Mouse (Mus musculus): Measurements from ENCODE around the gene Ggnbp2. TPM values are rescaled to one million over a fixed set of nuclear protein-coding genes. Genes with fewer than 3 reads are reported as not detected.
A peak's percentile ranks its signal among the peaks of the same experiment; 100 is the strongest.

The Ggnbp2 gene
- polyA plus RNA-seq, 1 experiment from 2014 or later = 71.4 TPM

GRCm38 (mm10) chr11:84818961-84819692 lies 51.5 kb downstream of the Ggnbp2 start, which contains the start of gene Mrm1:
TSS of gene Mrm1 (minus strand) at chr11:84819515.
- Histone ChIP-seq H3K4me1 (replicated peaks; ENCODE audit: control insufficient read depth, insufficient read depth, low read length) (peaks cover 8% of the 10 kb centered on the region; the same call in 1 of the 2 replicates), H3K4me2 (ENCODE audit: low read length) (peak within 1 kb of the TSS; percentile 93), H3K9ac (replicated peaks; ENCODE audit: low read depth, low read length) (peak within 1 kb of the TSS; percentile 73), H3K9me3 (ENCODE audit: control insufficient read depth, low read length) (no peaks in the 10 kb centered on the region), H3K4me3 (replicated peaks; ENCODE audit: low read length) (peak within 1 kb of the TSS; percentile 76), H3K36me3 (ENCODE audit: control insufficient read depth, insufficient read depth) (no peaks in the 10 kb centered on the region), H3K27me3 (replicated peaks; ENCODE audit: control insufficient read depth, insufficient read depth, low read length) (no peaks in the 10 kb centered on the region), H3K27ac (ENCODE audit: low read length) (peak within 1 kb of the TSS; percentile 46; the same call in 1 of the 2 replicates)
- ATAC-seq = peak; percentile 86
- WGBS = under 1% methylated on average over 55 of the region's 55 CpGs

- peak; percentile 60 for ATAC-seq
- Histone ChIP-seq H3K4me3 (replicated peaks; ENCODE audit: low read length) (peak overlapping the region; percentile 76), H3K4me2 (ENCODE audit: low read length) (peak overlapping the region; percentile 93), H3K27me3 (replicated peaks; ENCODE audit: control insufficient read depth, insufficient read depth, low read length) (no peaks in the 10 kb centered on the region), H3K36me3 (ENCODE audit: control insufficient read depth, insufficient read depth) (no peaks in the 10 kb centered on the region), H3K9me3 (ENCODE audit: control insufficient read depth, low read length) (no peaks in the 10 kb centered on the region), H3K4me1 (replicated peaks; ENCODE audit: control insufficient read depth, insufficient read depth, low read length) (peaks cover 8% of the 10 kb centered on the region; the same call in 1 of the 2 replicates), H3K9ac (replicated peaks; ENCODE audit: low read depth, low read length) (peak overlapping the region; percentile 73), H3K27ac (ENCODE audit: low read length) (peak overlapping the region; percentile 46; the same call in 1 of the 2 replicates)
- under 1% methylated on average over 39 of the region's 39 CpGs for WGBS
Observed at GRCm38 (mm10) chr11:84818085-84818960, 52.3 kb downstream of the Ggnbp2 start.

- Histone ChIP-seq H3K4me2 (ENCODE audit: low read length) (no peak overlapping the region), H3K27me3 (replicated peaks; ENCODE audit: control insufficient read depth, insufficient read depth, low read length) (no peaks in the 10 kb centered on the region), H3K9ac (replicated peaks; ENCODE audit: low read depth, low read length) (no peak overlapping the region), H3K27ac (ENCODE audit: low read length) (no peak overlapping the region), H3K36me3 (ENCODE audit: control insufficient read depth, insufficient read depth) (no peaks in the 10 kb centered on the region), H3K9me3 (ENCODE audit: control insufficient read depth, low read length) (no peaks in the 10 kb centered on the region), H3K4me3 (replicated peaks; ENCODE audit: low read length) (no peak overlapping the region), H3K4me1 (replicated peaks; ENCODE audit: control insufficient read depth, insufficient read depth, low read length) (peaks cover 8% of the 10 kb centered on the region; the same call in 1 of the 2 replicates)
- 82% methylated on average over 6 of the region's 6 CpGs for WGBS
- no peak for ATAC-seq
Observed at GRCm38 (mm10) chr11:84817362-84817761, 53.3 kb downstream of the Ggnbp2 start.

GRCm38 (mm10) chr11:84813724-84814510 lies 56.7 kb downstream of the Ggnbp2 start:
- Histone ChIP-seq H3K36me3 (ENCODE audit: control insufficient read depth, insufficient read depth) (no peaks in the 10 kb centered on the region), H3K9me3 (ENCODE audit: control insufficient read depth, low read length) (no peaks in the 10 kb centered on the region), H3K27me3 (replicated peaks; ENCODE audit: control insufficient read depth, insufficient read depth, low read length) (no peaks in the 10 kb centered on the region), H3K9ac (replicated peaks; ENCODE audit: low read depth, low read length) (no peak overlapping the region), H3K27ac (ENCODE audit: low read length) (no peak overlapping the region), H3K4me2 (ENCODE audit: low read length) (no peak overlapping the region), H3K4me1 (replicated peaks; ENCODE audit: control insufficient read depth, insufficient read depth, low read length) (0 out of 2 replicates have a peak, but pooled peaks cover 4% of the 10 kb centered on the region), H3K4me3 (replicated peaks; ENCODE audit: low read length) (no peak overlapping the region)
- 56% methylated on average over 13 of the region's 13 CpGs for WGBS
- peak; percentile 25; the same call in 1 of the 2 replicates for ATAC-seq

- no peak for ATAC-seq
- Histone ChIP-seq H3K36me3 (ENCODE audit: control insufficient read depth, insufficient read depth) (no peaks in the 10 kb centered on the region), H3K4me1 (replicated peaks; ENCODE audit: control insufficient read depth, insufficient read depth, low read length) (no peaks in the 10 kb centered on the region), H3K4me3 (replicated peaks; ENCODE audit: low read length) (no peak overlapping the region), H3K27me3 (replicated peaks; ENCODE audit: control insufficient read depth, insufficient read depth, low read length) (no peaks in the 10 kb centered on the region), H3K9me3 (ENCODE audit: control insufficient read depth, low read length) (no peaks in the 10 kb centered on the region), H3K4me2 (ENCODE audit: low read length) (no peak overlapping the region), H3K9ac (replicated peaks; ENCODE audit: low read depth, low read length) (no peak overlapping the region), H3K27ac (ENCODE audit: low read length) (no peak overlapping the region)
- 92% methylated on average over 4 of the region's 4 CpGs for WGBS
Observed at GRCm38 (mm10) chr11:84804373-84804772, 66.2 kb downstream of the Ggnbp2 start.

- Histone ChIP-seq H3K36me3 (ENCODE audit: control insufficient read depth, insufficient read depth) (no peaks in the 10 kb centered on the region), H3K27me3 (replicated peaks; ENCODE audit: control insufficient read depth, insufficient read depth, low read length) (peaks cover 22% of the 10 kb centered on the region), H3K4me2 (ENCODE audit: low read length) (no peak overlapping the region), H3K27ac (ENCODE audit: low read length) (no peak overlapping the region), H3K9me3 (ENCODE audit: control insufficient read depth, low read length) (no peaks in the 10 kb centered on the region), H3K9ac (replicated peaks; ENCODE audit: low read depth, low read length) (no peak overlapping the region), H3K4me1 (replicated peaks; ENCODE audit: control insufficient read depth, insufficient read depth, low read length) (peaks cover 5% of the 10 kb centered on the region; the same call in 1 of the 2 replicates), H3K4me3 (replicated peaks; ENCODE audit: low read length) (no peak overlapping the region)
- peak; percentile 47; the same call in 1 of the 2 replicates for ATAC-seq
- 18% methylated on average over 21 of the region's 21 CpGs for WGBS
Observed at GRCm38 (mm10) chr11:84797627-84798353, 72.8 kb downstream of the Ggnbp2 start.

- no peak overlapping the region for H3K4me2 ChIP-seq (ENCODE audit: low read length)
- H3K36me3 ChIP-seq (ENCODE audit: control insufficient read depth, insufficient read depth) = no peaks in the 10 kb centered on the region
- no peak overlapping the region for H3K27ac ChIP-seq (ENCODE audit: low read length)
- no peak for ATAC-seq
- peaks cover 5% of the 10 kb centered on the region; the same call in 1 of the 2 replicates for H3K4me1 ChIP-seq (replicated peaks; ENCODE audit: control insufficient read depth, insufficient read depth, low read length)
- H3K27me3 ChIP-seq (replicated peaks; ENCODE audit: control insufficient read depth, insufficient read depth, low read length) = peaks cover 25% of the 10 kb centered on the region
- WGBS = 27% methylated on average over 10 of the region's 10 CpGs
- H3K9me3 ChIP-seq (ENCODE audit: control insufficient read depth, low read length) = no peaks in the 10 kb centered on the region
- no peak overlapping the region for H3K4me3 ChIP-seq (replicated peaks; ENCODE audit: low read length)
- H3K9ac ChIP-seq (replicated peaks; ENCODE audit: low read depth, low read length) = no peak overlapping the region
Observed at GRCm38 (mm10) chr11:84797026-84797425, 73.6 kb downstream of the Ggnbp2 start.

GRCm38 (mm10) chr11:84794496-84795113 lies 76.0 kb downstream of the Ggnbp2 start:
- ATAC-seq = peak; percentile 91
- Histone ChIP-seq H3K4me3 (replicated peaks; ENCODE audit: low read length) (peak overlapping the region; percentile 29), H3K9me3 (ENCODE audit: control insufficient read depth, low read length) (no peaks in the 10 kb centered on the region), H3K4me1 (replicated peaks; ENCODE audit: control insufficient read depth, insufficient read depth, low read length) (peaks cover 5% of the 10 kb centered on the region; the same call in 1 of the 2 replicates), H3K9ac (replicated peaks; ENCODE audit: low read depth, low read length) (peak overlapping the region; percentile 30), H3K27me3 (replicated peaks; ENCODE audit: control insufficient read depth, insufficient read depth, low read length) (peaks cover 30% of the 10 kb centered on the region), H3K27ac (ENCODE audit: low read length) (no peak overlapping the region), H3K36me3 (ENCODE audit: control insufficient read depth, insufficient read depth) (no peaks in the 10 kb centered on the region), H3K4me2 (ENCODE audit: low read length) (peak overlapping the region; percentile 52)
- 7% methylated on average over 17 of the region's 17 CpGs for WGBS
